10 mouse cellular contexts compared by ENCODE assay signal in the genomic region with DNA sequence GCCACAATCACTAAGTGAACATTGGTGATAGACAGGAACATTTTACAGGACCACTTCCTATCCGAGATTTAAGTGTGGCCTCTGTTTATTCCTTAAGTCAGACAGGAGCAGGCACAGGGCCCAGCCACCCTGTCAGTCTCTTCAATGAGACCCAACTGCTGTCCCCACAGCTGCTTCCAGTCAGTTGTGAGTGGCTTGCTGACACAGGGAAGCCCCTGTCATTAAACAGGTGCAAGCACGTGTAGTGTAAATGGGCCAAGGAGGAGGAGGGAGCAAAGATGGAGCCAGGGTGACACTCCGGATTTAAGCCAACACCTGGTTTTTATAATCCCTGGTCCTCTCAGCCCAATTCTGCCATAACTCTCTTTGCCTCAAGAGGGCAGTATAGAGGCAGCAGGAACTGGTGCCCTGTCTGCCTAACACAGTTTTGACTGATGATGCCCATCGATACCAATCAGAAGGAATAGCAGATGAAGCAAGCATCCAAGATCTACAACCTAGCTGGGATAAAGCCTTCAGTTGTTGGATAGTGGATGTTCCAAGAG. TPM values are rescaled to one million over a fixed set of nuclear protein-coding genes. Genes with fewer than 3 reads are reported as not detected.
DNase-seq lines count a peak whose midpoint lies in the region; TF ChIP-seq lines count a peak whose summit lies in the region.
"Had no signal": no experiment of that assay in that cellular context is flagged by ENCODE, and none has a peak within 500 bp of the region (broad histone marks: within the 10 kb centered on the region; RNA-seq: fewer than 3 reads in every experiment).

No protein-coding gene starts in this region.

- peak; percentile 92 for TF ChIP-seq CTCF in gastrocnemius, adult 2 months (IDR thresholded peaks at IDR 0.05)

- H3K27ac ChIP-seq in gastrocnemius, adult 2 months = peak overlapping the region; percentile 35
- H3K27ac ChIP-seq: heart, embryonic 13.5 days had no signal

- no peak overlapping the region for H3K4me3 ChIP-seq in gastrocnemius, adult 2 months
- H3K4me3 ChIP-seq: heart, embryonic 13.5 days had no signal

- intact Hi-C loops in gastrocnemius, adult 2 months (cut with DNase I) = loop anchor here (2.0 kb wide), 1 partner anchor 50 kb away; no protein-coding TSS in a partner anchor
- intact Hi-C loops in gastrocnemius, postnatal 36 days (cut with DNase I) = no loop called here

- no peak for DNase-seq in gastrocnemius, adult 2 months
- no peak for DNase-seq in gastrocnemius, postnatal 36 days
- DNase-seq in right cerebral cortex, adult 2 months (ENCODE audit: low spot score in 2 of 2) = peak; percentile 76 to 77
- DNase-seq in right cerebral cortex, postnatal 14 days = no peak
- peak; percentile 81 to 87 for DNase-seq in cerebellum, postnatal 10 days
- DNase-seq in kidney, postnatal 10 days = peak; percentile 70
- DNase-seq in lung, postnatal 25 days (ENCODE audit: low spot score) = peak; percentile 47
- DNase-seq in ovary, adult 18-20 months (ENCODE audit: low spot score) = no peak

RNA-seq across cellular contexts. Expression of gene Myo18b, which starts 19.2 kb away (rescaled TPM):
- 100 to 1,000 TPM; 319 to 413 TPM for total RNA-seq in gastrocnemius, adult 2 months (2021)
- total RNA-seq in gastrocnemius, postnatal 36 days (2021) = 100 to 1,000 TPM; 378 to 416 TPM
- total RNA-seq: MEL had no signal

Comparison
In these comparisons a context has a peak if more than half of its experiments do, and no peak if none do; other contexts are left out.
1. DNase-seq: peak in right cerebral cortex, adult 2 months (2 of 2), cerebellum, postnatal 10 days (2 of 2), kidney, postnatal 10 days (single experiment) and lung, postnatal 25 days (single experiment); none in gastrocnemius, adult 2 months (single experiment), gastrocnemius, postnatal 36 days (0 of 2), right cerebral cortex, postnatal 14 days (single experiment) and ovary, adult 18-20 months (single experiment).